Mouse (Mus musculus) midbrain, embryonic 16.5 days (tissue): Measurements from ENCODE around the gene Tchhl1. TPM values are rescaled to one million over a fixed set of nuclear protein-coding genes. Genes with fewer than 3 reads are reported as not detected.
"Not testable (repeated sequence)": the region's sequence is repeated elsewhere in the genome, so short reads cannot be mapped to it uniquely, and the experiment has no call there.

Experiments used
- ATAC-seq: fragments of 200-750 bp; cut with Nextera tagmentation; 2 replicates; pipeline ENCODE4 v1.8.0; 2017; ENCODE audit warnings: moderate TSS enrichment
- H3K27ac ChIP-seq: fragments of 300-500 bp; sonication (generic); 2 replicates; pipeline ENCODE4 v1.5.1; 2014; ENCODE audit warnings: mild to moderate bottlenecking, low read length, mixed read lengths
- H3K27me3 ChIP-seq: fragments of 300-500 bp; sonication (generic); 2 replicates; pipeline ENCODE4 v1.6.1; 2014; ENCODE audit warnings: low read depth, low read length, mixed read lengths; ENCODE audit not compliant: control insufficient read depth, insufficient read depth
- H3K36me3 ChIP-seq: fragments of 300-500 bp; sonication (generic); 2 replicates; pipeline ENCODE4 v1.6.1; 2014; ENCODE audit warnings: mild to moderate bottlenecking, low read length, moderate library complexity, mixed read lengths; ENCODE audit not compliant: control insufficient read depth, insufficient read depth
- H3K4me1 ChIP-seq: fragments of 300-500 bp; sonication (generic); 2 replicates; pipeline ENCODE4 v1.6.1; 2014; ENCODE audit warnings: mild to moderate bottlenecking, low read length, mixed read lengths; ENCODE audit not compliant: control insufficient read depth, insufficient read depth
- H3K4me2 ChIP-seq: fragments of 300-500 bp; sonication (generic); 2 replicates; pipeline ENCODE4 v1.6.1; 2014; ENCODE audit warnings: mild to moderate bottlenecking, low read length, mixed read lengths
- H3K4me3 ChIP-seq: fragments of 300-500 bp; sonication (generic); 2 replicates; pipeline ENCODE4 v1.5.1; 2014; ENCODE audit warnings: low read depth, mild to moderate bottlenecking, low read length, moderate library complexity, mixed read lengths
- H3K9ac ChIP-seq: fragments of 300-500 bp; sonication (generic); 2 replicates; pipeline ENCODE4 v1.6.1; 2014; ENCODE audit warnings: low read depth, low read length, mixed read lengths
- H3K9me3 ChIP-seq: fragments of 300-500 bp; sonication (generic); replicated peaks from 2 replicates; pipeline ENCODE4 v1.6.1; 2014; ENCODE audit warnings: mild to moderate bottlenecking, low read length, mixed read lengths; ENCODE audit not compliant: control insufficient read depth, poor library complexity, severe bottlenecking
- WGBS: fragments of 180-500 bp; shearing (Covaris S2); extraction: QIAGEN DNeasy Blood & Tissue Kit; methylation state at CpG from one replicate; pipeline ENCODE4 v1.1.7; 2014; 5-methylcytosine and 5-hydroxymethylcytosine counted together
- polyA plus RNA-seq: library from polyadenylated mRNA; unstranded; fragments of >200 nt; fragmentation: Nextera tagmentation; extraction: Ambion mirVana; gene quantifications from 2 replicates; pipeline ENCODE4 v1.2.1, GENCODE M21; 2015

The Tchhl1 gene
- polyA plus RNA-seq, result not detected in 2 replicates

DNA sequence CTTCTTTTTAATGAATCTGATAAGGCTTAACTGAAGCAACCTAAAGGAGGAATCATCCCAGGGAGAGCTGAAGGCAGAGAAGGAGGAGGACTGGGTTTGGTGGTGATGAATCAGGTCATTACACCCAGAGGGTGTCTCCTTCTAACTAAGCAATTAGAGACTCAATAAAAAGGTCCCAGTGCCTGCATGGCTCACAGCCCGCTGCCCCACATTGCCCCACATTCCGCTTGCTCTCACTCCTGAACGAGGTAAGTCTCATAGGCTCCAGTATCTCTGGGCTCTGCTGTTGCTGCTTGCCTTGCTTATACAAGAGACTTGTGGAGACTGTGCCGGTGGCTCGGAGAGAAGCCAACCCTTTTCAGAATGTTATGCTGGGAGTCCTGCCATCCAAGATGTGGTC is at the start of gene Tchhl1:
TSS of gene Tchhl1 (plus strand) at position 194 of the 400 bp plus-strand sequence.
- WGBS, result 76% methylated on average over 5 of the region's 5 CpGs
- Histone ChIP-seq H3K4me2 (no peak within 1 kb of the TSS), H3K4me1 (no peaks in the 10 kb centered on the region), H3K27me3 (no peaks in the 10 kb centered on the region), H3K4me3 (no peak within 1 kb of the TSS), H3K27ac (no peak within 1 kb of the TSS), H3K9ac (no peak within 1 kb of the TSS), H3K9me3 (no peaks in the 10 kb centered on the region), H3K36me3 (no peaks in the 10 kb centered on the region)
- no peak for ATAC-seq

DNA sequence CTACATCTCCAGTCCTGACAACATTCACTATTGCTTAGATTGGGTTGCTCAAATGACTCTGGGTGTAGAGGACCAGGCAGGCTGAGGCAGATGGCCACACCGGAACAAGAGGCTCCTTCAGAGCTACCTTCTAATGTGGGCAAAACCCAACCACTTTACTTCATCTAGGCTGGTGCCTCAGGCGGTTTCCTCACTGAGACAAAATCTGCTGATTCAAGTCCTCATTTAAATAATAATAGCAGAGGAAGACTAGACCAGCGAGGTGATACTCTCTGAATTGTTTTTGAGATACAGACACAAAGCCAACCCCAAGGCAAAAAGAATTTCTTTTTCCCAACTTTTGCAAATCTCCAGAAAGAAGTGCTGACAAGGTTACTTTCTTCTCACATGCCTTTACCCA is 36.9 kb upstream of the Tchhl1 start:
- no peak overlapping the region for H3K9ac ChIP-seq
- H3K4me3 ChIP-seq, result no peak overlapping the region
- no peak overlapping the region for H3K4me2 ChIP-seq
- H3K27ac ChIP-seq, result no peak overlapping the region
- H3K36me3 ChIP-seq, result no peaks in the 10 kb centered on the region
- H3K4me1 ChIP-seq, result no peaks in the 10 kb centered on the region
- WGBS, result 31% methylated on average over 3 of the region's 3 CpGs
- no peaks in the 10 kb centered on the region for H3K9me3 ChIP-seq
- no peak for ATAC-seq
- H3K27me3 ChIP-seq, result no peaks in the 10 kb centered on the region

DNA sequence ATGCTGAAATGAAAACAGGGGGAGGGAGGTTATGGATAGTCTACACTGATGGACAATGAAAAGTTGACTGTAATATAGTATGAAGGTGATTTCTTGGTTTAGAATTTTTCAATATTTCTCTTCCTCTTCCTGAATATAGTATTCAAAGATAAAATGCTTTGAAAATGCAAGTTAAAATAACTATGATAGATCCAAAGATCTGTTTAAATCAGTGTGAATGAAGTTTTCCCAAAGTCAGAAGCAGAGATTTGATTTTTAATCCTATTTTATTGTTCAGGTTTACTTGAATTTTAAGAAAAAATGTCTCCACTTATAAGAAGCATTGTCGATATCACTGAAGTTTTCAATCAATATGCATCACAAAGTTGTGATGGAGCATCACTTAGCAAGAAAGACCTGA is 26.5 kb upstream of the Tchhl1 start, which contains the start of gene Tchh:
TSS of gene Tchh (plus strand) at position 301 of the 400 bp plus-strand sequence.
- ATAC-seq, result no peak
- WGBS, result 97% methylated on average over 1 of the region's 1 CpGs

DNA sequence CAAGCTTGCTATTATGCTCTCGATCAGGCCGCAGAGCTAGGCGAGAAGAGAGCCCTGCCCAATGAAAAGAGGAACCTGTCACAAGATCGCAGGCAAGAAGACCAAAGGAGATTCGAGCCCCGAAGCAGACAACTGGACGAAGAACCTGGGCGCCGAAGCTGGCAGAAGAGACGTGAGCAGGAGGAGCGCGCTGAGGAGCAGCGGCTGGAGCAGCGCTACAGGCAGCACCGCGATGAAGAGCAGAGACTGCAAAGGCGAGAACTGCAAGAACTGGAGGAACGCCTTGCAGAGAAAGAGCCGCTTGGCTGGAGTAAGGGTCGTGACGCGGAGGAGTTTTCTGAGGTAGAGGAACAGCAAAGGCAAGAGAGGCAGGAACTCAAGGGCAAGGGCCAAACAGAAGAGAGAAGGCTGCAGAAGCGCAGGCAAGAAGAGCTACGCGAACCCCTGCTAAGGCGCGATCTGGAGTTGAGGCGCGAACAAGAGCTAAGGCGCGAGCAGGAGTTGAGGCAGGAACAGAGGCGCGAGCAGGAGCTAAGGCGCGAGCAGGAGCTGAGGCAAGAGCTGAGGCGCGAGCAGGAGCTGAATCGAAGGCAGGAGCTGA is 25.0 kb upstream of the Tchhl1 start:
- Histone ChIP-seq H3K27me3 (peaks cover 7% of the 10 kb centered on the region), H3K4me2 (peak overlapping the region; percentile 82), H3K4me3 (peak overlapping the region; percentile 54), H3K4me1 (peaks cover 17% of the 10 kb centered on the region), H3K36me3 (no peaks in the 10 kb centered on the region), H3K27ac (no peak overlapping the region), H3K9me3 (no peaks in the 10 kb centered on the region), H3K9ac (peak overlapping the region; percentile 56)
- under 1% methylated on average over 38 of the region's 38 CpGs for WGBS
- 0 out of 2 replicates have a peak, but pooled peaks have one; percentile 16 for ATAC-seq

More for the DNA sequence above, 26.5 kb upstream of the Tchhl1 start, which contains the start of gene Tchh:
- H3K9ac ChIP-seq, result no peak within 1 kb of the TSS
- H3K36me3 ChIP-seq, result no peaks in the 10 kb centered on the region
- H3K4me1 ChIP-seq, result peaks cover 14% of the 10 kb centered on the region
- H3K9me3 ChIP-seq, result no peaks in the 10 kb centered on the region
- peak within 1 kb of the TSS; percentile 82 for H3K4me2 ChIP-seq
- no peak within 1 kb of the TSS; the same call in 1 of the 2 replicates for H3K4me3 ChIP-seq
- H3K27me3 ChIP-seq, result peaks cover 7% of the 10 kb centered on the region
- H3K27ac ChIP-seq, result no peak within 1 kb of the TSS

DNA sequence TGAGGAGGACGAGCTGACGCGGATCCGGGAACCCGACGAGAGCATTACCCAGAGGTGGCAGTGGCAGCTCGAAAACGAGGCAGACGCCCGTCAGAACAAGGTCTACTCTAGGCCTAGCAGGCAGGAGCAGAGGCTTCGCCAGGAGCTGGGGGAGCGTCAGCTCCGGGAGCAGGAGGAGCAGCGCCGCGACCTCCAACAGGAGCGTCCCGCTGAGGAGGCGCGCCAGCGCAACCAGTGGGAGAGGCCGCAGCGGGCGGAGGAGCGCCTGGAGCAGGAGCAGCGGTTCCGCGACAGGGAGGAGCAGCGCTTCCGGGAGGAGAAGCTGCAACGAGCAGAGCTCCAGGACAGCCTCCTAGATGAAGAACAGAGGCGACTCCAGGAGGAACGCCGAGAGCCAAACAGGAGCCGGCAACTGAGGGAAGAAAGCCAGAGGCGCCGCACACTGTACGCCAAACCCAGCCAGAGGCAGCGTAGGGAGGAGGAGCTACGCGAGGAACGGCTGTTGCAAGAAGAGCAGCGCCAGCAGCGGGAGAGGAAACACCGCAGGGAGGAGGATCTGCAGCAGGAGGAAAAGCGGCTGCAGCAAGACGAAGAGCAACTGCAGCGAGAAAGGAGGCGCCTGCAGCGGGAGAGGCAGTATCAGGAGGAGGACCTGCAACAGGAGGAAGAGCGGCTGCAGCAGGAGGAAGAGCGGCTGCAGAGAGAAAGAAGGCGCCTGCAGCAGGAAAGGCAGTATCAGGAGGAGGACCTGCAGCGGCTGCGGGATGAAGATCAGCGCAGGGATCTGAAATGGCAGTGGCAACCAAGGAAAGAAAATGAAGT is 24.0 kb upstream of the Tchhl1 start:
- WGBS, result under 1% methylated on average over 56 of the region's 56 CpGs
- ATAC-seq, result peak; percentile 89
- H3K4me2 ChIP-seq, result peak overlapping the region; percentile 82
- H3K4me3 ChIP-seq, result peak overlapping the region; percentile 54
- H3K4me1 ChIP-seq, result peaks cover 17% of the 10 kb centered on the region
- H3K9ac ChIP-seq, result peak overlapping the region; percentile 56
- no peaks in the 10 kb centered on the region for H3K36me3 ChIP-seq
- H3K27me3 ChIP-seq, result peaks cover 7% of the 10 kb centered on the region
- no peaks in the 10 kb centered on the region for H3K9me3 ChIP-seq
- H3K27ac ChIP-seq, result peak overlapping the region; percentile 66

DNA sequence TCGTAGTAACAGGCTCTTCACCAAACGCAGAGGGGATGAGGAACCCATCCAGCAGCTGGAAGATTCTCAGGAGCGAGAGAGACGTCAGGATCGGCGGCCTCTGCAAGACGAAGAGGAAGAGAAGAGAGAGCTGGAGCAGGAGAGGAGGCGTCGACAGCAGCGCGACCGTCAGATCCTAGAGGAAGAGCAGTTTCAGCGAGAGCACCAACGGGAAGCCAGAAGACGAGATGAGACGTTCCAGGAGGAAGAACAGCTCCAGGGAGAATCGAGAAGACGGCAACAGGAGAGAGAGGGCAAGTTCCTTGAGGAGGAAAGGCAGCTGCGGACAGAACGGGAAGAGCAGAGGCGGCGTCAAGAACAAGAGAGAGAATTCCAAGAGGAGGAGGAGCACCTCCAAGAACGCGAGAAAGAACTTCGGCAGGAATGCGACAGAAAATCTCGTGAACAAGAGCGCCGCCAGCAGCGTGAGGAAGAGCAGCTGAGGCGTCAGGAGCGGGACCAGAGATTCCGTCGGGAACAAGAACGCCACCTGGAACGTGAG is 23.3 kb upstream of the Tchhl1 start:
- no peaks in the 10 kb centered on the region for H3K9me3 ChIP-seq
- peak; percentile 19; the same call in 1 of the 2 replicates for ATAC-seq
- peak overlapping the region; percentile 66 for H3K27ac ChIP-seq
- H3K27me3 ChIP-seq, result peaks cover 11% of the 10 kb centered on the region
- H3K36me3 ChIP-seq, result no peaks in the 10 kb centered on the region
- H3K9ac ChIP-seq, result peak overlapping the region; percentile 56
- peaks cover 17% of the 10 kb centered on the region for H3K4me1 ChIP-seq
- under 1% methylated on average over 36 of the region's 36 CpGs for WGBS
- peak overlapping the region; percentile 54 for H3K4me3 ChIP-seq
- H3K4me2 ChIP-seq, result peak overlapping the region; percentile 82

DNA sequence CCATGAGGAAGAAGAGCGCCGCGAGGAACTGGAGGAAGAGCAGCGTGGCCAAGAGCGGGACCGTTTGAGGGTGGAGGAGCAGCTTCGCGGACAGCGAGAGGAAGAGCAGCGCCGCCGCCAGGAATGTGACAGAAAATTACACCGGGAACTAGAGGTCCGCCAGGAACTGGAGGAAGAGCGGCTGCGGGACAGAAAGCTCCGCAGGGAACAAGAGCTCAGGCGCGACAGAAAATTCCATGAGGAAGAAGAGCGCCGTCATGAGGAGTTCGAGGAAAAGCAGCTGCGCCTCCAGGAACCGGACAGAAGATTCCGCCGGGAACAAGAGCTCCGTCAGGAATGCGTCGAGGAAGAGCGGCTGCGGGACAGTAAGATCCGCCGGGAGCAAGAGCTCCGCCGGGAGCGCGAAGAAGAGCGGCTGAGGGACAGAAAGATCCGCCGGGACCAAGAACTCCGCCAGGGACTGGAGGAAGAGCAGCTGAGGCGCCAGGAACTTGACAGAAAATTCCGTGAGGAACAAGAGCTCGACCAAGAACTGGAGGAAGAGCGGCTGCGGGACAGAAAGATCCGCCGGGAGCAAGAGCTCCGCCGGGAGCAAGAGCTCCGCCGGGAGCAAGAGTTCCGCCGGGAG is 22.3 kb upstream of the Tchhl1 start:
- WGBS, result under 1% methylated on average over 54 of the region's 54 CpGs

DNA sequence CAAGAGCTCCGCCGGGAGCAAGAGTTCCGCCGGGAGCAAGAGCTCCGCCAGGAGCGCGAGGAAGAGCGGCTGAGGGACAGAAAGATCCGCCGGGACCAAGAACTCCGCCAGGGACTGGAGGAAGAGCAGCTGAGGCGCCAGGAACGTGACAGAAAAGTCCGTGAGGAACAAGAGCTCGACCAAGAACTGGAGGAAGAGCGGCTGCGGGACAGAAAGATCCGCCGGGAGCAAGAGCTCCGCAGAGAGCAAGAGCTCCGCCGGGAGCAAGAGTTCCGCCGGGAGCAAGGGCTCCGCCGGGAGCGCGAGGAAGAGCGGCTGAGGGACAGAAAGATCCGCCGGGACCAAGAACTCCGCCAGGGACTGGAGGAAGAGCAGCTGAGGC is 21.8 kb upstream of the Tchhl1 start:
- not testable (repeated sequence) for ATAC-seq, H3K27me3 ChIP-seq, H3K36me3 ChIP-seq, H3K27ac ChIP-seq, H3K9me3 ChIP-seq
- H3K9ac ChIP-seq, result peak overlapping the region; percentile 46
- under 1% methylated on average over 32 of the region's 32 CpGs for WGBS
- peak overlapping the region; percentile 54 for H3K4me3 ChIP-seq
- peaks cover 17% of the 10 kb centered on the region for H3K4me1 ChIP-seq
- H3K4me2 ChIP-seq, result peak overlapping the region; percentile 82

More for the DNA sequence above, 22.3 kb upstream of the Tchhl1 start:
- Histone ChIP-seq H3K4me2 (peak overlapping the region; percentile 82), H3K4me1 (peaks cover 17% of the 10 kb centered on the region), H3K27me3 (peaks cover 6% of the 10 kb centered on the region; the same call in 1 of the 2 replicates), H3K4me3 (peak overlapping the region; percentile 54), H3K9ac (peak overlapping the region; percentile 48; the same call in 1 of the 2 replicates), H3K9me3 (no peaks in the 10 kb centered on the region), H3K27ac (no peak overlapping the region), H3K36me3 (no peaks in the 10 kb centered on the region)
- ATAC-seq, result no peak
